Mouse (Mus musculus) fibroblast of lung, adult 2 months (primary cell): ENCODE measurements at regions not wholly inside any gene's neighbourhood (a gene's known extent, or its start where the extent isn't known, plus 50 kb on each side); places are given as distances from the start of the nearest gene placed in this dataset.
A peak's percentile ranks its signal among the peaks of the same experiment; 100 is the strongest.

ENCODE experiments used
- DNase-seq: peaks from one replicate; pipeline ENCODE4 v3.0.0-alpha.2; 2011; ENCODE audit warnings: low read depth

DNA sequence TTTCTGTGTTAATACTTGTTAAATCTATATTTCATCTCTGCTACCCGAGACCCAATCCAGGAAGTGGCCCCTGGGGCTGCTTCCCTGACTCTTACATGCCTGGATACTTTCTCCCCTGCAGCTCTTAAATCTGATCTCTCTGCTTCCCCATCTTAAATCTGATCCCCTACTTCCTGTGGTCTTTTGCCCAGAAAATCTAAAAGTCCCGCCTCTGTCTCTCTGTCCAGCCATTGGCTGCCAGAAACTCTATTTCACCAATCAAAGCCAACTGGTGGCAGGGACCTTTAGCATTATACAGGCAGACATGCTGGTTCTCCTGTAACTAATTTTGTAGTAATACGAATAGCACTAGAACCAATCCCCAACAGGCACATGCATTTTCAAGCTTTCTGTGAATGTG, 59.0 kb upstream of the Ccdc91 start:
- DNase-seq = no peak

DNA sequence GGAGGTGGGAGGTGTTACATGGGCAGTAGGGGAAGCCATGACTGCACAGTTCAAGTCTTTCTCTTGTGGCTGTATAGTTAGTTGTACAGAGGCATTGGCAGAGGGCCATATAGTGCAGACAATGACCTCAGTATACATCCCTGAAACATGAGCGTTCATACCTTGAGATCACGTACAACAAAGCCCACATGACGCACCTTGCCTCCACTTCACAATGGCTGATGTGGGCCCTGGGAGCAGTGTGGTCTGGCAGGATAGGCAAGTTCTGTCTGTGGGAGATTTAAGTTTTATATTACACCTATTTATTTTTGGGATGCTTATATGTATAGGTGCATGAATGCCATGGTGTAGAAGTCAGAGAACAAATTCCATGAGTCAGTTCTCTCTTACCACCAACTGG, 61.9 kb upstream of the Ccdc91 start:
- DNase-seq = no peak

DNA sequence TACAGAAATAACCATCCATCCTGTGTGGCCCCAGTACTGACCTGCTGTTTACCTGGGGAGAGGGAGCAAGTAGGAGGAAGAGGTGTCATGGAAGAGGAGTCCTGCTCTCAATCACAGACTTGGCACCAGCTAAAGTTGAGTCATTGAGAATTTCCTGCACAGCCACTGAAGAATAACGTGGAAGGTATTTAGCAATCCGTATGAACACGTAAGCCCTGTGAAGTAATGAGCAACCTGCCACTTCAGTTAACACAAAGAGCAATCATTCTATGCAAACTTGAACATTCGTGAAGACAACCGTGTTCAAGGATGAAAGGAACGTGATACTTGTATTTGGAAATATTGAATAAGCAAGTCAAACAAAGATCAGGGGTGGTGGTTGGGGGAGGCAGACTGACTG, 77.6 kb upstream of the Ccdc91 start:
- DNase-seq = peak; percentile 7

DNA sequence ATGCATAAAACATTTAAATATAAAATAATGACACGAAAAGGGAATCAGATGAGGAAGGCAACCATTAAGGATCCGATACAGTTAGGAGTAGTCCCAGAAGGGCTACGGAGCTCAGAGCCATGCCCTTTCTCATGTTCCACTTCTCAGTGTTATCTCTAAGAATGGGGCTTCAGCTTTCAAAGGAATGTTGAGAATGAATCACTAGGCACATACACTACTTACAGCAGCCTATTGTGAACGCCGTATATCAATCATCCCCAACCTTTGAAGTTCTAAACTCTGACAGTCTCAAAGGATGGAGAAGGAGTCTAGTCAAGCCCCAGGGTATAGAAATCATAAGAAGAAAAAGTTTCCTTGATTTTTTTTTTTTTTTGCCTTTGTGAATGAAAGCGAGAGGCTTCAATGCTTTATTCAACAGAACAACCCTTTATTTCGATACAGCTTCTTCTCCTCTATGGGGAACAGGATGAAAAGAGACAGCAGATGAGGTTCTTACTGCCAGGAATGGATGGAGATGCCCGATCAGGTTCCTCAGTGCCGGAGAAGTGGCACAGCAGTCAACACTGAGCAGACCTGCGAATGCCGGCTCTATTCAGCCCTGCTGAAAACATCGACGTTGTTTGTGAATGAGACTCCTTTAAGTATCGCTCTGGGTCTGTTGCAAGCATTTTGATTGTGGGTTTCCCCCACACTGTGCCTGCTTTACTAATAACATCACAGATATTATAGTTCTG, 84.0 kb upstream of the Ccdc91 start:
- DNase-seq = no peak

DNA sequence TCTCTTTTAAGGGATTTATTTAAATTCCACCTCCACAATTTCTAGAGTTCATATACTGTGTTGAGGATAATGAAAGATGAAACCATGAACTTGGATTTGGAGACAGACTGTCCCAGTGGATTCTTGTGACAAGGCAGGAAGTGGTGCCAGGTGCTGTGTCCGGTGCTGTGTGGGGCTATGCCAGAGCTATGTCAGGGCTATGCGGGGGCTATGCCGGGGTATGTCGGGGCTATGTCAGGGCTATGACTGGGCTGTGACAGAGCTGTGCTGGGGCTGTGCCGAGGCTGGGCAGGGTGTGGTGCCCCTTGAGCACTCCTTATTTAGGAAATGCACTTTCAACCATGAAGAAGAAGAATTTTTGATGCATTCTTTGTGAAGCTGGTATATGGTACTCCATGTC, 85.1 kb upstream of the Ccdc91 start:
- DNase-seq = no peak

DNA sequence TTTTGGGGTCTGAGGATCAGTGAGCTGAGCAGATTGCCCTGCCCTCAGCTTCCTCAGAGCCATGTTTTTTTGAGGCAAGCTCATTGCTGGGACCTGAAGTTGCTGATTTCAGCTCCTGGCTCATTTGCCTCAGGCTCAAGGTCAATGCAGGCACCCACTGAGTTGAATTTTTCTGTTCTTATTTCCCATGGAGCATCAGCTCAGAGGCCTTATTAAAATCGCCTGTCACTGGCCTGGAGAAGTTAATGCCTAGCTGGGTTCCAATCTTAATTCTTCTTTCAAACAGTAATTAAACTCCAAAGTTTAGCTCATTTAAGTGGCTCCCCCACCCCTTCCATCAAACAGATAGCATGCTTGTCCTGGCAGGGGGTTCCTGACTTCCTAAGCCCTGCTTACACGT, 86.9 kb upstream of the Ccdc91 start:
- no peak for DNase-seq

DNA sequence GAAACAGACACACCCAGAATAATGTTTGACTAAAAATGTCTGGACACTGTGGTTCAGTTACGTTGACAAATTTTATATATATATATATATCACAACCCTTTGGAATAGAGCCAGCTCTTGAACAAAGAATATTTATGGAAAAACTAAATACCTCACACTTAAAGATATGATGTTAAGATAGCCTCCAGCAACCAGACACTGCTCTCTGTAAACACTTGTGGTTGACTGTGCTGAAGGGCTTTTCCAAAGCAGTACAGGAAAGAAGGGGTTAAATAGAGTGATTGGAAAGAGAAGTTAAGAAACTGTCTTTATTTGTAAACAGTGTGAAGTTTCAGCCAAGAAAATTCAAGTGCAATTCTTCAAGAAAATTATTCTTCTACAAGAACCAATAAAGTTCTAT, 90.0 kb upstream of the Ccdc91 start:
- DNase-seq = no peak

DNA sequence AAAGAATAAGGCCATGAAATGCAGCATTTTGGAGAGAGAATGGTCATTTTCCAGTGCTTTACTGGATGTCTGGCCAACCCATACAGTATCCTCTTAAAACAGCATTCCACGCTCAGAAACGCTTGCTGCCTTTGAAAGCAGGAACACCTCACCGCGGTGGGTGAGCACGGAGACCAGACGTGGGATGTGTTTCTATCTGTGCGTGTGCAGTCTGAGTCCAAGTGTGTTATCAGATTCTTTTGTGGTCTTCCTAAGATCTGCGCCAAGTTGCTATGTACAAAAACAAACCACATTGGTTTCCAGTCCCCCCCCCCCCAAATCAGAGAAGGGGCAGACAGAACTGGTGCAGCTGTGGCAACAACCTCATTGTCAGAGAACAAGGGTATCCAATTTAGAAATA, 95.1 kb upstream of the Ccdc91 start:
- no peak for DNase-seq

DNA sequence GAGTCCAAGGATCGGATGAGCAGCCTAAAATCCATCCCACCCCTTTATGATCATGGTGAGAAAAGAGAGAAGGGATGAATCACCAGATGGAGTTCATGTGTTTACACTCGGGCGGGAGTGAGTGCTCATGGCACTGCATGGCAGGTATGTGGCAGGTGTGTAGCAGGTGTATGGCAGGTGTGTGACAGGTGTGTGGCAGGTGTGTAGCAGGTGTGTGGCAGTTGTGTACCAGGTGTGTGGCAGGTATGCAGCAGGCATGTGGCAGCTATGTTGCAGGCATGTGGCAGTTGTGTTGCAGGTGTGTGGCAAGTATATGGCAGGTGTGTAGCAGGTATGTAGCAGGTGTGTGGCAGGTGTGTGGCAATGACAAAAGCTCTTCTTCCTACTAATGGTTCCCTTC, 97.9 kb upstream of the Ccdc91 start:
- DNase-seq = no peak

DNA sequence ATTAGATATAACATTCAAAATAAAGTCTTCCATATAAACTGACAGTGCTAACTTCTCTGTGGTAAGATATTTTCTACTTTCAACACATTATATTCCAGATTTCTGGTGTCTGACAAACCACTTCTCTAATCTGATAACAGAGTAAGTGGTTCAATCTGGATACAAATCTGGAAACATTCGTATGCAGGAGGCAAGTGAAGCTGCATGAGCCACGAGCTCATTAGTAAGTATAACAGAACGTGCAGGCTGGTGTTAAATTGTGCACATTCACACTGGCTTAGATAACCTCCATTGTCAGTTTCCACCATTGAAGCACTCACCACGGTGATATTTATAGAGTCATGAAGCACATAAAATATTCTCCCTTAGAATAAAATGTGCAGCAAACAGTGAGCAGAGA, 103.9 kb upstream of the Ccdc91 start:
- DNase-seq = no peak

DNA sequence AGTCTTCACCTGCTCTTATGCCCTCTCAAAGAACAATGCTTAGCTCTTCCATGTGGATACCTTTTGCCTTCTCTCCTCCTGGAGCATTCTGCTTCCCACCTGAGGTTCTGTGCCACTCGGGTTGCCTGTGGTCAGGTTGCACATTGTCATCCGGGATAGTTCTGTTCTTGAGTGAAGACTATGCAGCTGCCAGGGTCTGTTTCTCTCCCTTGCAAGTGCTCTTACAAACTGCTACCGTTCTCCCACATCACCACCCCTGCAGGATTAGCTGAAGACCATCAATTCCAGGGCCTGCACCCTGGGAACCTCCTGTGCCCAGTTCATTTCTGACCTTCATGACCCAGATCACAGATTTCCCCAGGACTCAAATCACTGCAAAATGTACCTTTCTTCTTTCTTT, 104.3 kb upstream of the Ccdc91 start:
- DNase-seq = no peak

DNA sequence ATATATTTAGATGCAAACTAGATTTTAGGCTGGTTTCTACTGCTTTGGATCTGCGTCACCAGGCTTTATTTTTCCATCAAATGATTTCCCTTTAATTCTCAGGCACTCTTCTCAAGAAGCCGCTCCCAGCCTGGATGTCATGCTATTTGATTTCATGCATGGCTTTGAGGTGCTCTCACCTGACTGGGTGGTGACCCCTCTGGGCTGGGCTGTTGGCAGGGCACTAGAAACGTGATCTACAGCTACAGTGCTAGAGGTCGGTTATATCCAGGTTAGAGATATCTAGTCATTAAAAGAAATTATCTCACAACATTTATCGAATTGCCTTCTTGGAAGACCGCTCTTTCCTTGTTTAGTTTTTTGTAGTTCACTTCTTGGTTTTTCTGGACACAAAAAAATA, 98.9 kb upstream of the Pthlh start:
- DNase-seq = no peak

DNA sequence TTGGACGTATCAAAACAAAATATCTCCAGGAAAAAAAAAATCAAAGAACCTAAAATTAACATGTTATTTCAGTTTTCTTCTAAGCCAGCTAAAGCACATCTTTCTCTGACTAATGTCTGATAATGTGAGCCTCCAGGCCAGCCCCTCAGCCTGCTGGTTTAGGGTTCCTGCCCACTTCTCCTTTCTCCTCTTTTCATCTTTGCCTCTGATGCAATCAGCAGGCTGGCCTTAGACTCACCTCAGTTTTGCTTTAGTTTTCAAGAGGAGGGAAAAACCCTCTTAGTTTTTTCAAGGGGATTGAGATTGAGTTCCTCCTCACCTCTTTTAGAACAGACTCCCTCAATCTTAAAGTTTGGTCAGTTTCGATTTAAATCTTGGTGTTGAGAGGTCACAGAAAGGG, 93.0 kb upstream of the Pthlh start:
- DNase-seq = no peak

DNA sequence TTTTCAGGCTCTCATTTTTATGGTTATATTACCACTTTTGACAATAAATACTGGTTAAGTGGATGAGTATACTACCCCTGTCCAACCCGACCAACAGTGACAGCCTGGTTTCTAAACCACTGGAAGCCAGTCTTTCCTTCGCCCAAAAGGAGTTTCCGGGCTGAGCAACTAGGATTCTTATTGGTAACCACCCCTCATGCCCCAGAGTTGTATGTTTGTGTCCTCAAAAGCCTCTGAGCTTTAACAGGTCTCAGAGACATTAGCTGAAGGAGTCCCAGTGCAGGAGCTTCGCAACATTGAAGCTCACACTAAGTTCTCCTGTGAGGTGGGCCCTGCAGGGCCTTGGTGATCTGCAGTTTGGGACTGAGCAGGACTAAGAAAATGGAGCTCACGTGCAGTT, 92.6 kb upstream of the Pthlh start:
- no peak for DNase-seq

DNA sequence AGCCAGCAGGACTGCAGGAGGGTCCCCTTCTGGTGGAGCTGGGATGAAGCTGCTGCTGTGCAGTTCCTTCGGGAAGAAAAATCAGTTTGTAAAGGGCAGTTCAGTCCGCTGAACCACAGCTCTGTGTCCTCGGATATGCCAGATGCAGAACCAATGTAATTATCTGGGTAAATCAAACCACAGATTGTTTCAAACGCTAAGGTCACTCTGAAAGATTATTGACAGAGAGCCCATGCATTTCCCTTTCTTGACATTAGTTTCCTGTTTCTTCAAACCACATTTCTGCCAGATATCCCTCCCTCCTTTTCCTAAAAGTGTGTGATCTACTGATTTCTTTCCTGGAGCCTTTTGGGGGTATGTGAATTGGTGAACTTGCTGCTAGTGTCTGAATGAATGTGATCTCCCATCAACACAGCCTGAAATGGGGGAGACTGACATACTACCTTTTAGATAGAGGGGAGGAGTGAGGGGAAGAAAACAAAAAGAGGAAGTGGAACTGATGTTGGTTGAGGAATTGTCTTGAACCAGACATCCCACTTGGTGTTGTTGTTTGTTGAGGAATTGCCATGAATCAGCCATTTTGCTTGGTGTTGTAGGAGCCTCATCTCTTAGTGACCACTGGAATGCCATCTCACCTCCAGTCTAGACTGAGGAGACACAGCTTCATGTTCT, 85.7 kb upstream of the Pthlh start:
- DNase-seq = no peak

DNA sequence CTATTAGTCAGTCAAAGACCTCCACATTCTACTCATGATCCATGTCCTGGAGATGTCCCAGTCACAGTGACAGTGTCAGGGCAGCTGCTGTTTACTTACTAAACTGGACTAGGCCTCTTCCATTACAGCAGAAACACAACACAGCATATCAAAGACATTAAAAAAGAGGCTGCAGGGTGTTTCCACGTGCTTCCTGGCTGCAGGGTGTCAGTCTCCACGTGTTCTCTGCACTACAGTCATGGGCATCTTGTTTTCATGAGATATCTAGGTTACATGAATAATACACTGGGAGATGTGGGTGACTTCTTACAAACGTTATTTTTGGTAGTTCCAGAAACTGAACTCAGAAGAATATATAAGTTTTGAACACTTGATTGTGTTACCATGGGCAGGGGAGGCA, 84.6 kb upstream of the Pthlh start:
- no peak for DNase-seq

DNA sequence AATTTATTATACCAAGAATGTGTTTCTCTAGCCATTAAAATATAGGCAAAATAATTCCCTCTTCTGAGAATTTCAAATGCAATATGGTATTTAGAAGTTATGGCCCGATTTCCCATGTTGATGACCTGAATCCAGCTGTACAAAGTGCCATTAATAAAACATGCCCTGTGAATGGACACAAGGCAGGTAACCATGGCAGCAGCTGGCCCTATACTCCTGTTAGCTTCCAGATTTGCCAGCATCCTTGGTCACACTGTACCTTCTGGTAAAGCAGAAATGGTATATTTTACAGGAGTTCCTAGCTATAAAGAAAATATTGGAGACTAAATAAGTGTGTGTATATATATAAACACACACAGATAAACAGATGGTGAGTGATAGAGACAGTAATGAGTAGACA, 77.1 kb upstream of the Pthlh start:
- DNase-seq = no peak

DNA sequence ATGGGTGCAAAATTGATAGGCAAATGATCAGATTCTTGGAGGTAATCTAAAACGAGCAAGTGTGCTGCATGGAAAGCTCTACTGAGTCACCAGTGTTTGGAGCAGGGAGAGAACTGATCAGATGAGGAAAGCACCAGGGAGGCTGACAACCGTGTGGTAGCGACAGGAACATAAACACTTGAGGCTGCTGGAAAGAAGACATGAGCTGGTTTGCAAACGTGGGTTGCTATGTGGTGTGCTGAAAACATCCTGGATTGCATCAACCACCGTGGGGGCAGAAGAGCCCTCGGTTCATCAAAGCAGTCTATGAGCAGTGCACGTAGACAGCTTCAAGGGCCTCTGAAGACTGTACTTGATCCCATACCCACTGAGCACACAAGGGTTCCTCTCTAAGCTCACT, 69.0 kb upstream of the Pthlh start:
- no peak for DNase-seq

DNA sequence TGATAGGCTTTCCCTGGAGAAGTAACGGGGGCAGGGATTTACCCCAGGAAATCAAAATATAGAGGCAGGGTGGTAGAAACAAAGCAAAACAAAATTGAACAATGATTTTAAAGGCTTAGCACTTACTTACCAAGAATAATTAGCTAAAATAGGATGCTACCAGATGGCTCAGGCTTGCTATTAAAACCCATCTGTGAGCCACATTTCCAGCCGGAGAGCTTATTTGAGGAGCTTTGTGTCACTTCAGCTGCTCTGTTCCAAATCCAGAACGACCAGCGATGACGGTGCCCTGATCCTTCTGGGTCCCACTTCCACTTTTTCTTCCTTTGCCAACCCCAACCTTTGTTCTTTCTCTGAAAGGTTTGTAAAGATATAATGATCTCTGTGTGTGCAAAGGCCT, 65.2 kb upstream of the Pthlh start:
- no peak for DNase-seq

DNA sequence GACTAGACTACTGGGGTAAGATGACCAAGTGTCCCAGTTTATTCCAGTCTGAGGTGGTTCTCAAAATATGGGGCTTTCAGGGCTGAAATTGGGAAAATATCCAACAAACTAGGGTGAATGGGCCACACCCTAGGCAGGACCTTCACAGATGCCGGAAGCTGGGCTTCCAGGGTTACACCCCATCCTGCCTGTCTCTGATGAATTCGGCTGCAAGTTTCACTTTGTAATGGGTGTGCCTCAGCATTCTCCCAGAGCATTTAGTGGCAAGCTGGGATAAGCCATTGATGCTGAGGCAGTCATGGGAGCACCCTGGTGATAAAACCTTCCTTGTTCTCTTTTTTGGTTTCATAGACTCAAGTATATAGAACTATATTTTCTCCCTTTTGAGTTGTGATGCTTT, 60.4 kb upstream of the Pthlh start:
- no peak for DNase-seq

DNA sequence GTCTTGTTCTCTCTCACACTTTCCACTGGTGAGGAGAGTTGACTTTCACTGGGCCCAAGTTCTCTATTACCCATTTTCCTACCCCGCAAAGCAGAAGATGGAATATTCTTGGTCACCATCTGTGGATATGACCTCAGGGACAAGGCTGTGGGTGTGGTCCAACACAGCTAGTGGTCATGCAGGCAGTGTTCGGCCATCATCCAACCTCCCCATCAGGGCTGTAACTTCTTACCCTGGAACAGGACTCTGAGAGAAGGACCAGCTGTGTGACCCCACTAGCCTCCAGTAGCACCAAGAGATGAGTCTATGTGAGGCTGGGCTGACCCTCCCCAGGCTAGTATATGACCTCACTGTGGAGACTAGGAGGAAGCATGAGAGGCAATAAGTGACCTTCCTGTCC, 54.1 kb upstream of the Pthlh start:
- no peak for DNase-seq

DNA sequence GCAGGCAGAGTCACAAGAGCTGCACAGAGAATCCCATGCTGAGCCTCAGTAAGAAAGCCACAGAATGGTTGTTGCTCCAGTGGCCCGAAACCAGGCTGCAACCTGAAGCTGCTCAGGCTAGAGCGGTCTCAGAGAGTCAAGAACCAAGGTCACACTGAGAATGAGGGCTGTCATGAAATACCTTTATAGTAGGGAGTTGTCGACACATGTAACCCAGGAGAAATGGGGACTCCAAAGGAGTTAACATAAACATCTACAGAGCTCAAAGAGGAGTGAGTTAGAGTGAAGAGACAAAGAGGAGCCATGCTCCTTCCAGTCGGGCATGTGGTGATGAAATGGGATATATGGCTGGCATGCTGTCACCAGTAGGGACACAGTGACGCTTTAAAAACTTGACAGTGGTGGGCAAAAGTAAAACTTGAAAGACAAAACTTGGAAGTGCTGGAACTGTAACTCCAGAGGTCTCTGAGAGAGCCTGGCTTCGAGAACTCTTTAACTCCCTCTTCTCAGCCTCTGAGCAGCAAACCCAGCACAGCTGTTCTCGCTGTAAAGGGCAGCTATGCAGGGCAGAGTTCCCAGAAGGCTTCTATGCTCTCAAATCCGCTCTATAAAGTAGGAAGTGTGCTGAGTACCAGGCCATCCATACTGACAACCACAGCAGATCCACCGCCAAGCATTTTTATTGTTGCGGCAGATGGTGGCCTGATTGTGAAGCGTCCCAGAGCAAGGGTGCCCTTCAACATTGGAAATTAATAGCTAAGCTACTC, 52.9 kb upstream of the Pthlh start:
- DNase-seq = no peak

DNA sequence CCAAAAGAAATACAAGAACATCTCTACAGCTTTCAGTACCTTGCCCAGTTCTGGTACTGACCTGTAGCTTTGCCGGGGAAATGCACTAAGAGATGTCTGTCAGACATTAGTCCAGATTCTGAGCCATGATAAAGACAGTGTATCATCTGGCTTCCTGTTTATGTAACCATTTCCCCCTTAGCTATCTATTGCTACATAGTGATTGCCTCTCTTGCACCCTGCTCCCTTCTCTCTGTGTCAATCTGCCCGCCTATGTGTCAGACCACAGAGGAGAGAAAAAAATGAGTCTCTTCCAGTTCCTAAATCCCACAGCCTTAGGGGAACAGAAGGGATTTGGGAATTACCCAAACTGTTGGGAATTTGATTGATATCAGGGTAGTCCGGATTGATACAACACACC, 52.2 kb upstream of the Pthlh start:
- DNase-seq = no peak

DNA sequence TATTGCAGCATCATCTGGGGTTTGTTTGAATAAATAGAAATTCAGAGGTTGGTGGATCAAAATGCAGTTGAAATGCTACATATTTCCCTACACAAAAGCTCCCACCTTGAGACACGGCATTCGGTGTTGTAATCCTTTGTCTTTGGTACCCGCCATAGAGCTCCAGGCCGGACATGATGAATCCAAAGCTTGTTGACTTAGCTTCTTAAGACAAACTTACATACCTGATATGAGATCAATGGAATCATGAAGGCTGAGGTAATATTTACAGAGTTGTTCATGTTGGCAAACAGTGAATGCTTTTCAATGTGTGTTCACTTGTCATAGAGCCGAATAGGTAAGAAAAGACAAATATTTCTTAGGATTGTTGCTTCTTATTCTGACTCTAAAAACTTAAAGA, 51.2 kb upstream of the Pthlh start:
- DNase-seq = no peak
